Mouse (Mus musculus) macrophage (primary cell): ENCODE measurements at regions not wholly inside any gene's neighbourhood (a gene's known extent, or its start where the extent isn't known, plus 50 kb on each side); places are given as distances from the start of the nearest gene placed in this dataset.

Experiments used
- H3K27ac ChIP-seq: fragments of 350-480 bp; formaldehyde crosslinking; 2 replicates; pipeline ENCODE4 v1.9.0; 2021
- H3K36me3 ChIP-seq: fragments of 350-480 bp; formaldehyde crosslinking; 2 replicates; pipeline ENCODE4 v1.9.0; 2021; ENCODE audit errors: inconsistent target
- H3K4me3 ChIP-seq: fragments of 350-480 bp; formaldehyde crosslinking; 2 replicates; pipeline ENCODE4 v1.9.0; 2021; ENCODE audit errors: inconsistent target
- H3K79me2 ChIP-seq: fragments of 350-480 bp; formaldehyde crosslinking; 2 replicates; pipeline ENCODE4 v1.9.0; 2021; ENCODE audit errors: inconsistent target
- WGBS: methylation state at CpG from one replicate; pipeline ENCODE4 v1.1.7; 2026; ENCODE audit warnings: inconsistent platforms; ENCODE audit not compliant: missing documents; 5-methylcytosine and 5-hydroxymethylcytosine counted together

DNA sequence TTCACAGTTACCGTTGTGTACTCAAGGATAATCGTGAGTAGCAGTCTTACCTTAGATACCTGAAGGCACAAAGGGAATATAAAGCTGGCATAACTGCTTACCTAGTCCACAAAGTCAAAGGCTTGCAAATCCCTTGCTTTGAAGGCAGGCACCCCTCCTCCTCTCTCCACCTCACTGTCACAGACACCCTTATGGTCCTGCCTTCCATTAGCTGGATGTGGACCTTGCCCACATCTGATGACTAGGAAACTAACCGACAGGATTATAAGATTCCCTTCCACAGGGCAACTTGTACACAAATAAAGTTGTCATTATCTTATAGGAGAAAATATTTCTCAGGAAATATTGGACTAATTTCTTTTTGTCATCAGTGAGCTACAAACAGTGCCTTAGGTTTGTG, 114.4 kb upstream of the Atp2b1 start:
- WGBS: 100% methylated on average over 3 of the region's 3 CpGs
- H3K4me3 ChIP-seq: no peak overlapping the region
- no peaks in the 10 kb centered on the region for H3K79me2 ChIP-seq
- no peaks in the 10 kb centered on the region for H3K36me3 ChIP-seq
- peak overlapping the region; percentile 73 for H3K27ac ChIP-seq

DNA sequence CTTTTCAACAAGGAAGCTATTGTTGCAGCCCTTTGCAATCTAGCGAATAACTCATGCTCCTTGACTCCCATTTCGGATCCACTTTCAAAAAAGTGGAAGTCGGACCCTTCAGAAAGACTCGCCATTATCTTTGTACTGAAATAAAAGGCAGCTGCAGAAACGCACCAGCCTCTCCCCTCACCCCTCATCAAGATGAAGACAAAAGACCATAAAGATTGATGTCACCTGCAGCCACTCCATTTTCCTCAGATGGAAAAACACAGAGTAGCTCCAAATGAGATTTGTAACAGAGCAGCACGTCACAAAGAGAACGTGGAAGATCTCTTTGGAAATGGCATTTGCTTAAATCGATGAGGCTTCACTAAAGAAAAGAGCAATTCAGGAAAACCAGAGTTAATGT, 113.3 kb upstream of the Atp2b1 start:
- H3K36me3 ChIP-seq: no peaks in the 10 kb centered on the region
- H3K79me2 ChIP-seq: no peaks in the 10 kb centered on the region
- no peak overlapping the region for H3K27ac ChIP-seq
- H3K4me3 ChIP-seq: no peak overlapping the region
- WGBS: 96% methylated on average over 8 of the region's 8 CpGs

- no peak overlapping the region for H3K4me3 ChIP-seq
- peak overlapping the region; percentile 5; the same call in 1 of the 2 replicates for H3K27ac ChIP-seq
- H3K79me2 ChIP-seq: no peaks in the 10 kb centered on the region
- 100% methylated on average over 1 of the region's 1 CpGs for WGBS
- no peaks in the 10 kb centered on the region for H3K36me3 ChIP-seq
Measured at GRCm38 (mm10) chr10:98805013-98805412, 109.2 kb upstream of the Atp2b1 start.

DNA sequence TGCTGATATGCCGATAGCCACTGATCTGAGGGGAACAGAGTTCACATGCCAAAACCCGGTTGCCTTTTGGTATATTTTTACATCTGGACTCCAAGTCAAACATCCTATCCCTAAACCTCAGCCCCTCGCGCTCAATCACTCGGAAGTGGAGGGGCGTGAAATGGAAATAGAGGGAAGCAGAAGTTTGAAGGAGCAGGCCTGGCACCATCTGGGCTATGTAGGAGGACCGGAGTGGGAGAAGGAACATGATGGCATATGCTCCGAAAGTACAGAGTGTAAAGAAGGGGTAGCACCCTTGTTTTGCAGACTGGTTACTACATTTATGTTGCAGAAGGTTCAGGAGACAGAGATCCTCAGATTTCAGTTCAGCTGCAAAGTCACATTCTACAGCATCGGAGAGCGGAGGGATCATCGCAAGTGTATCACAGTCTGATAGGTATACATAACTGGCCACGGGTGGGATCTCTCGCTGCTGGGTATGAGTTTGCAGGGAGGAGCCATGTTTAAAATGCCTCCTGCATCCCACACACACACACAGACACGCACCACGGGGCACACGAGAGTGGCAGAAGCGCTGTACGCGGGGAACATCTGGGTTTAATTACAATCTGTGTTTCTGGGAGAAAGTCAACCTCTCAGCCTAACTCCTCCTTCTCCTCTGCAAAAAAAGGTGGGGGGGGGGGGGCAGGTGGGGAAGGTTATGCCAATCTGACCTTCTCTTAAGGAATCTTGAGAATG, 107.2 kb upstream of the Atp2b1 start:
- WGBS: 80% methylated on average over 19 of the region's 19 CpGs
- Histone ChIP-seq H3K79me2 (no peaks in the 10 kb centered on the region), H3K27ac (no peak overlapping the region), H3K36me3 (no peaks in the 10 kb centered on the region), H3K4me3 (no peak overlapping the region)

DNA sequence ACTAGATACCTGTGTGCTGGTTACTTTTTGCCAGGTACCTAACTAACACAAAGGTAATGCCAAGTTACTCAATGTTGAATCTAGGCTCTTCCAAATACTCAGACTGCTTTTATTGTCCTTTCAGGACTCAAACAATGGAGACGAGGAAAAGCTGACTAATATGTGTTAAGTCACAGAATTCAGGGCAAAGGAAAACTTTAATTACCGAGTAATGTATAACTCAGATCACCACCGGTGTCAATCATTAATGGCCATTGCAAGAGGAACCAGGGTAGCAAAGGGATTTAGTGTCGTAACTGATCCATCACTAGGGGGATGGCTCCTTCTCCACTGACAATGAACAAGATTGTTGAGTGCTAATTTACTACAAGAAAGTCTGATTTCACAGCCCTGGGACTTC, 105.6 kb upstream of the Atp2b1 start:
- H3K79me2 ChIP-seq: no peaks in the 10 kb centered on the region
- WGBS: 98% methylated on average over 4 of the region's 4 CpGs
- no peak overlapping the region for H3K27ac ChIP-seq
- H3K4me3 ChIP-seq: no peak overlapping the region
- no peaks in the 10 kb centered on the region for H3K36me3 ChIP-seq

DNA sequence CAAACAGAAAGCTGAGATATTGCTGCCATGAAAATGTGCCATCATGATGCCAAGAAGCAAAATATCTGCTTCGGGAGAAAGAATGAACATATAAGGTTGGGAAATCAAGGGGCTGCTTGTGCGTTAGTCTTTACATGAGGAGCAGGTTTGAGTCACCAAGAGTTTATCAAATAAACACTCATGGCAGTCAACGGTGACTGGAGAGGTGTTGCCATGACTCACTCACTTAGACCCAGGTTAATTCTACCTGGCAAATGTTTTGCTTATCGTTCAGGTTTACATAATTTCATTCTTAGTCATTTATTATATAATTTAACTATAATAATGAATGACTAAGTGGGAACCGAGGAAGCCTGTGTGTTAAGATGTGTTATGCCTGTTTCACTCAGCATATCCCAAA, 85.2 kb upstream of the Atp2b1 start:
- 93% methylated on average over 5 of the region's 5 CpGs for WGBS
- Histone ChIP-seq H3K4me3 (no peak overlapping the region), H3K27ac (no peak overlapping the region), H3K79me2 (no peaks in the 10 kb centered on the region), H3K36me3 (no peaks in the 10 kb centered on the region)

GRCm38 (mm10) chr10:98831488-98831887, 82.7 kb upstream of the Atp2b1 start:
- 19% methylated on average over 7 of the region's 7 CpGs for WGBS
- no peaks in the 10 kb centered on the region for H3K36me3 ChIP-seq
- no peaks in the 10 kb centered on the region for H3K79me2 ChIP-seq
- H3K27ac ChIP-seq: 0 out of 2 replicates have a peak overlapping the region, but pooled peaks have one; percentile 4
- no peak overlapping the region for H3K4me3 ChIP-seq

GRCm38 (mm10) chr10:98837289-98838181, 76.7 kb upstream of the Atp2b1 start:
- Histone ChIP-seq H3K4me3 (no peak overlapping the region), H3K27ac (no peak overlapping the region), H3K36me3 (no peaks in the 10 kb centered on the region), H3K79me2 (no peaks in the 10 kb centered on the region)
- 90% methylated on average over 16 of the region's 16 CpGs for WGBS

- H3K79me2 ChIP-seq: no peaks in the 10 kb centered on the region
- no peaks in the 10 kb centered on the region for H3K36me3 ChIP-seq
- H3K4me3 ChIP-seq: no peak overlapping the region
- WGBS: 98% methylated on average over 8 of the region's 8 CpGs
- no peak overlapping the region for H3K27ac ChIP-seq
Measured at GRCm38 (mm10) chr10:98838926-98839679, 75.1 kb upstream of the Atp2b1 start.

DNA sequence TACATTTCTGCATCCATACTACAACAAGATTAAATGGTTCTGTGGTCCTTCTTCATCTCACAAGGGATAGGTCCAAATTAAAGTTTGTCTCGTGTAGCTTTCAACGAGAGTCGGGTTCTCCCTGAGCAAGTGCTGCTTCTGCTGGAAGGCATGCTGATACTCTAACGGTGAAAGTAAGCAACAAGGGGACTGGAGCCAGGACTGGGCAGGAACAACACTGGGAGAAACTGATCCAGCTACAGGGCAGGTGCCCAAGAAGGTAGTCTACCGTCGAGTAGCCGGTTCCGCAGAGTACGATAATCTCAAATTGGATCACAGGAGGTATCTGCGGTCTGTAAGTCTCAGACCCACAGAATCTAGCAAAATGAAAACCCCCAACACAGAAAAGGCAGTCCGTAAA, 74.2 kb upstream of the Atp2b1 start:
- Histone ChIP-seq H3K79me2 (no peaks in the 10 kb centered on the region), H3K27ac (no peak overlapping the region), H3K4me3 (no peak overlapping the region), H3K36me3 (no peaks in the 10 kb centered on the region)
- 95% methylated on average over 11 of the region's 11 CpGs for WGBS

GRCm38 (mm10) chr10:98840411-98840810, 73.8 kb upstream of the Atp2b1 start:
- H3K4me3 ChIP-seq: no peak overlapping the region
- no peaks in the 10 kb centered on the region for H3K79me2 ChIP-seq
- no peak overlapping the region for H3K27ac ChIP-seq
- no peaks in the 10 kb centered on the region for H3K36me3 ChIP-seq
- WGBS: 94% methylated on average over 8 of the region's 8 CpGs

- H3K79me2 ChIP-seq: no peaks in the 10 kb centered on the region
- H3K27ac ChIP-seq: no peak overlapping the region
- no peaks in the 10 kb centered on the region for H3K36me3 ChIP-seq
- no peak overlapping the region for H3K4me3 ChIP-seq
- 94% methylated on average over 12 of the region's 13 CpGs for WGBS
Measured at GRCm38 (mm10) chr10:98840957-98841831, 73.0 kb upstream of the Atp2b1 start.

- Histone ChIP-seq H3K36me3 (no peaks in the 10 kb centered on the region), H3K27ac (no peak overlapping the region), H3K79me2 (no peaks in the 10 kb centered on the region), H3K4me3 (no peak overlapping the region)
- WGBS: 41% methylated on average over 3 of the region's 3 CpGs
Measured at GRCm38 (mm10) chr10:98841860-98842259, 72.3 kb upstream of the Atp2b1 start.

GRCm38 (mm10) chr10:98842721-98843120, 71.5 kb upstream of the Atp2b1 start:
- Histone ChIP-seq H3K79me2 (no peaks in the 10 kb centered on the region), H3K4me3 (no peak overlapping the region), H3K27ac (no peak overlapping the region), H3K36me3 (no peaks in the 10 kb centered on the region)
- WGBS: 86% methylated on average over 1 of the region's 1 CpGs
